In the genomic region with DNA sequence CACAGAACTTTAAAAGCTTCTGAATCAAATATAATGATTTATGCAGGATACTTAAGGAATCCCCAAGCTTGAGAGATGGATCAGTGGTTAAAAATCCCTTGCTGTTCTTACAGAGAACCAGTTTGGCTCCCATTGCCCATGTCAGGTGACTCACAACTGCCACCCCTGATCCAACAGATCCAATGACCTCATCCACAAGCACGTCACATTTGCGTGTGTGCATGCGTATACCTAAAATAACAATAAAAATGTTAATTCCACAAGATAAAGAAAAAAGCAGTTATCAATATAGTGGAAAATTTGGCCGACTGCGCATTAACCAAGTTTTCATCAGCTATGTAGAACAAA, we compare ENCODE assay signal across 8 mouse cellular contexts. TPM values are rescaled to one million over a fixed set of nuclear protein-coding genes. Genes with fewer than 3 reads are reported as not detected.
DNase-seq lines count a peak whose midpoint lies in the region; ATAC-seq lines count a peak whose summit lies in the region.
"Had no signal": no experiment of that assay in that cellular context is flagged by ENCODE, and none has a peak within 500 bp of the region (broad histone marks: within the 10 kb centered on the region; RNA-seq: fewer than 3 reads in every experiment).

No protein-coding gene starts in this region.

- H3K9me3 ChIP-seq in lung, embryonic 15.5 days: no peaks in the 10 kb centered on the region
- no peaks in the 10 kb centered on the region for H3K9me3 ChIP-seq in forebrain, embryonic 10.5 days
- H3K9me3 ChIP-seq in limb, embryonic 13.5 days: no peaks in the 10 kb centered on the region
- H3K9me3 ChIP-seq in stomach, embryonic 15.5 days: no peaks in the 10 kb centered on the region

- H3K27me3 ChIP-seq in lung, embryonic 15.5 days: no peaks in the 10 kb centered on the region
- no peaks in the 10 kb centered on the region; the same call in 1 of the 2 replicates for H3K27me3 ChIP-seq in forebrain, embryonic 10.5 days (ENCODE audit: poor library complexity, severe bottlenecking)
- H3K27me3 ChIP-seq in limb, embryonic 13.5 days: no peaks in the 10 kb centered on the region
- no peaks in the 10 kb centered on the region for H3K27me3 ChIP-seq in stomach, embryonic 15.5 days (replicated peaks)

- DNase-seq in lung, adult 18-20 months: no peak
- no peak for DNase-seq in forebrain, embryonic 10.5 days (ENCODE audit: extremely low spot score, low spot score)
- no peak for DNase-seq in thymus, postnatal 10 days (ENCODE audit: low spot score in 2 of 2)
- DNase-seq in adrenal gland, adult 2 months: no peak

- H3K4me2 ChIP-seq in lung, embryonic 15.5 days: peak overlapping the region; percentile 67
- H3K4me2 ChIP-seq in limb, embryonic 13.5 days (replicated peaks): peak overlapping the region; percentile 80
- H3K4me2 ChIP-seq in stomach, embryonic 15.5 days: peak overlapping the region; percentile 63

- H3K4me3 ChIP-seq in lung, embryonic 15.5 days: peak overlapping the region; percentile 40
- H3K4me3 ChIP-seq in forebrain, embryonic 10.5 days: peak overlapping the region; percentile 69
- H3K4me3 ChIP-seq in limb, embryonic 13.5 days: peak overlapping the region; percentile 57
- H3K4me3 ChIP-seq in stomach, embryonic 15.5 days (replicated peaks): peak overlapping the region; percentile 41

- H3K4me1 ChIP-seq in lung, embryonic 15.5 days: peaks cover 6% of the 10 kb centered on the region
- peaks cover 10% of the 10 kb centered on the region for H3K4me1 ChIP-seq in forebrain, embryonic 10.5 days
- H3K4me1 ChIP-seq in limb, embryonic 13.5 days: peaks cover 3% of the 10 kb centered on the region; the same call in 1 of the 2 replicates
- no peaks in the 10 kb centered on the region for H3K4me1 ChIP-seq in stomach, embryonic 15.5 days

- H3K36me3 ChIP-seq in lung, embryonic 15.5 days: no peaks in the 10 kb centered on the region
- no peaks in the 10 kb centered on the region for H3K36me3 ChIP-seq in forebrain, embryonic 10.5 days (replicated peaks)
- no peaks in the 10 kb centered on the region for H3K36me3 ChIP-seq in limb, embryonic 13.5 days
- H3K36me3 ChIP-seq in stomach, embryonic 15.5 days: no peaks in the 10 kb centered on the region

- no peak for ATAC-seq in lung, embryonic 15.5 days (ENCODE audit: borderline replicate concordance, extremely low read depth, low FRiP score, low TSS enrichment)
- no peak for ATAC-seq in limb, embryonic 13.5 days (ENCODE audit: low FRiP score, low read depth)
- no peak for ATAC-seq in stomach, embryonic 15.5 days (ENCODE audit: insufficient read depth, low FRiP score, low read depth)

- no peak overlapping the region for H3K27ac ChIP-seq in lung, embryonic 15.5 days
- H3K27ac ChIP-seq in forebrain, embryonic 10.5 days: peak overlapping the region; percentile 83
- no peak overlapping the region for H3K27ac ChIP-seq in limb, embryonic 13.5 days
- no peak overlapping the region for H3K27ac ChIP-seq in stomach, embryonic 15.5 days

- WGBS in lung, embryonic 15.5 days: 52% methylated on average over 5 of the region's 5 CpGs
- 57% methylated on average over 5 of the region's 5 CpGs for WGBS in forebrain, embryonic 10.5 days
- WGBS in limb, embryonic 13.5 days: 49% methylated on average over 5 of the region's 5 CpGs
- 51% methylated on average over 5 of the region's 5 CpGs for WGBS in stomach, embryonic 15.5 days

- no peak overlapping the region for H3K9ac ChIP-seq in lung, embryonic 15.5 days
- H3K9ac ChIP-seq in limb, embryonic 13.5 days: no peak overlapping the region
- H3K9ac ChIP-seq in stomach, embryonic 15.5 days: no peak overlapping the region

RNA-seq across cellular contexts. Expression of gene Zfp941, which starts 0.7 kb away (rescaled TPM):
- 0.52 and 0.59 TPM in 2 replicates for polyA plus RNA-seq in lung, embryonic 15.5 days (2015; fragmentation: Nextera tagmentation; extraction: Ambion mirVana)
- 3.7 and 3.8 TPM in 2 replicates for polyA plus RNA-seq in forebrain, embryonic 10.5 days (2016; fragmentation: Nextera tagmentation; extraction: Ambion mirVana)
- polyA plus RNA-seq in limb, embryonic 13.5 days (2015; fragmentation: Nextera tagmentation; extraction: Ambion mirVana): 2.7 and 3.0 TPM in 2 replicates
- 1.5 and 1.7 TPM in 2 replicates for polyA plus RNA-seq in stomach, embryonic 15.5 days (2015; fragmentation: Nextera tagmentation; extraction: Ambion mirVana)
- total RNA-seq in adrenal gland, adult 2 months (2021): 1 to 10 TPM; 2.2 to 5.3 TPM
- polyA plus RNA-seq in adrenal gland, adult 2 months (2012; rRNA removed): 0.08 and 0.29 TPM in 2 replicates

RNA-seq across cellular contexts. Expression of gene Urah, which starts 13.5 kb away (rescaled TPM):
- polyA plus RNA-seq in lung, embryonic 15.5 days (2015; fragmentation: Nextera tagmentation; extraction: Ambion mirVana): 4.4 and 5.1 TPM in 2 replicates
- polyA plus RNA-seq in forebrain, embryonic 10.5 days (2016; fragmentation: Nextera tagmentation; extraction: Ambion mirVana): 0.41 and 0.64 TPM in 2 replicates
- polyA plus RNA-seq in limb, embryonic 13.5 days (2015; fragmentation: Nextera tagmentation; extraction: Ambion mirVana): 1.0 and 1.4 TPM in 2 replicates
- 13.9 and 23.4 TPM in 2 replicates for polyA plus RNA-seq in stomach, embryonic 15.5 days (2015; fragmentation: Nextera tagmentation; extraction: Ambion mirVana)
- total RNA-seq in adrenal gland, adult 2 months (2021): 1 to 10 TPM in 1 of 2 experiments, not detected in 1; 1.7 TPM
- polyA plus RNA-seq in adrenal gland, adult 2 months (2012; rRNA removed): 0.98 and 3.1 TPM in 2 replicates

RNA-seq across cellular contexts. Expression of gene Scgb1c1, which starts 24.1 kb away (rescaled TPM):
- polyA plus RNA-seq in lung, embryonic 15.5 days (2015; fragmentation: Nextera tagmentation; extraction: Ambion mirVana): not detected in 2 replicates
- not detected in 2 replicates for polyA plus RNA-seq in forebrain, embryonic 10.5 days (2016; fragmentation: Nextera tagmentation; extraction: Ambion mirVana)
- polyA plus RNA-seq in limb, embryonic 13.5 days (2015; fragmentation: Nextera tagmentation; extraction: Ambion mirVana): not detected in 2 replicates
- polyA plus RNA-seq in stomach, embryonic 15.5 days (2015; fragmentation: Nextera tagmentation; extraction: Ambion mirVana): not detected in 2 replicates
- total RNA-seq in adrenal gland, adult 2 months (2021): not detected
- polyA plus RNA-seq in adrenal gland, adult 2 months (2012; rRNA removed): not detected in 2 replicates
- total RNA-seq: gastrocnemius, postnatal 4 days had no signal

RNA-seq across cellular contexts. Expression of gene Odf3, which starts 26.3 kb away (rescaled TPM):
- not detected in 2 replicates for polyA plus RNA-seq in lung, embryonic 15.5 days (2015; fragmentation: Nextera tagmentation; extraction: Ambion mirVana)
- not detected in 2 replicates for polyA plus RNA-seq in forebrain, embryonic 10.5 days (2016; fragmentation: Nextera tagmentation; extraction: Ambion mirVana)
- polyA plus RNA-seq in limb, embryonic 13.5 days (2015; fragmentation: Nextera tagmentation; extraction: Ambion mirVana): not detected in 2 replicates
- 0.17 TPM in 1 of 2 replicates, not detected in the other for polyA plus RNA-seq in stomach, embryonic 15.5 days (2015; fragmentation: Nextera tagmentation; extraction: Ambion mirVana)
- total RNA-seq in adrenal gland, adult 2 months (2021): under 1 TPM in 1 of 2 experiments, not detected in 1; 0.26 TPM
- 3.0 and 4.4 TPM in 2 replicates for polyA plus RNA-seq in adrenal gland, adult 2 months (2012; rRNA removed)
- total RNA-seq: gastrocnemius, postnatal 4 days had no signal

RNA-seq across cellular contexts. Expression of gene Syce1, which starts 33.6 kb away (rescaled TPM):
- polyA plus RNA-seq in lung, embryonic 15.5 days (2015; fragmentation: Nextera tagmentation; extraction: Ambion mirVana): 0.14 TPM in 1 of 2 replicates, not detected in the other
- polyA plus RNA-seq in forebrain, embryonic 10.5 days (2016; fragmentation: Nextera tagmentation; extraction: Ambion mirVana): not detected in 2 replicates
- 0.67 and 1.1 TPM in 2 replicates for polyA plus RNA-seq in limb, embryonic 13.5 days (2015; fragmentation: Nextera tagmentation; extraction: Ambion mirVana)
- polyA plus RNA-seq in stomach, embryonic 15.5 days (2015; fragmentation: Nextera tagmentation; extraction: Ambion mirVana): 0.23 and 0.30 TPM in 2 replicates
- not detected for total RNA-seq in adrenal gland, adult 2 months (2021)
- not detected in 2 replicates for polyA plus RNA-seq in adrenal gland, adult 2 months (2012; rRNA removed)
- total RNA-seq: gastrocnemius, postnatal 4 days had no signal
